Mouse (Mus musculus): ENCODE measurements around the gene Glb1.

- TF ChIP-seq POLR2A (IDR thresholded peaks at IDR 0.05; ENCODE audit: control insufficient read depth, extremely low read depth, insufficient read depth, low read length, poor library complexity) = no peak
- no peak for TF ChIP-seq CTCF (IDR thresholded peaks at IDR 0.05; ENCODE audit: borderline replicate concordance, control insufficient read depth, extremely low read depth, insufficient read depth, low read length, poor library complexity)
These were observed 61.7 kb downstream of the Glb1 start for GRCm38 (mm10) chr9:114462569-114462968.
